Mouse (Mus musculus) common myeloid progenitor, adult 5-6 weeks (primary cell): ENCODE results near the gene Cox17. TPM values are rescaled to one million over a fixed set of nuclear protein-coding genes. Genes with fewer than 3 reads are reported as not detected.

ENCODE experiments used
- ATAC-seq: replicated peaks from 2 replicates; pipeline ENCODE4 v1.8.0; 2016; ENCODE audit warnings: low read depth, mild to moderate bottlenecking, moderate TSS enrichment, inconsistent platforms; ENCODE audit not compliant: poor library complexity, severe bottlenecking
- total RNA-seq: library from RNA; stranded (forward); fragments of 200-1000, 187-1606 nt; gene quantifications from 2 replicates; pipeline ENCODE4 v1.2.3, GENCODE M21; 2017

Gene Cox17
- total RNA-seq, 1 experiment from 2014 or later, result 270 TPM

GRCm38 (mm10) chr16:38389284-38389893 lies 42.6 kb downstream of the Cox17 start:
- ATAC-seq, result no peak

- ATAC-seq, result no peak
Measured at GRCm38 (mm10) chr16:38390322-38390721, 43.5 kb downstream of the Cox17 start.

- ATAC-seq, result no peak
Measured at GRCm38 (mm10) chr16:38392126-38392894, 45.5 kb downstream of the Cox17 start.

- peak; percentile 53 for ATAC-seq
Measured at GRCm38 (mm10) chr16:38394191-38394618, 47.4 kb downstream of the Cox17 start.

GRCm38 (mm10) chr16:38395060-38395730 lies 48.4 kb downstream of the Cox17 start:
- ATAC-seq, result 0 out of 2 replicates have a peak, but pooled peaks have one; percentile 10

GRCm38 (mm10) chr16:38396155-38396554 lies 49.4 kb downstream of the Cox17 start:
- peak; percentile 78 for ATAC-seq

- ATAC-seq, result no peak
Measured at GRCm38 (mm10) chr16:38398266-38398665, 51.5 kb downstream of the Cox17 start.

GRCm38 (mm10) chr16:38399076-38399475 lies 52.3 kb downstream of the Cox17 start:
- no peak for ATAC-seq

- peak; percentile 51 for ATAC-seq
Measured at GRCm38 (mm10) chr16:38399531-38400231, 52.9 kb downstream of the Cox17 start.

- ATAC-seq, result no peak
Measured at GRCm38 (mm10) chr16:38400311-38400960, 53.6 kb downstream of the Cox17 start.

GRCm38 (mm10) chr16:38401468-38401867 lies 54.7 kb downstream of the Cox17 start:
- ATAC-seq, result no peak

Other genes starting within 250 kb of the Cox17 start
- gene Nr1i2, start 52.2 kb upstream of the Cox17 start, total RNA-seq, result not detected in 2 replicates
- not detected in 2 replicates for gene Maats1, start 4.8 kb upstream of the Cox17 start, total RNA-seq
- gene Gm21987, start within 50 bp of the Cox17 start, total RNA-seq, result not detected in 2 replicates
- gene Popdc2, start 15.2 kb downstream of the Cox17 start, total RNA-seq, result 0.09 TPM in 1 of 2 replicates, not detected in the other
- not detected in 2 replicates for gene Pla1a, start 86.2 kb downstream of the Cox17 start, total RNA-seq
- gene Adprh, start 105.7 kb downstream of the Cox17 start, total RNA-seq, result 13.7 and 17.3 TPM in 2 replicates
- 0.27 TPM in 1 of 2 replicates, not detected in the other for gene Cd80, start 108.6 kb downstream of the Cox17 start, total RNA-seq
- 42.0 and 63.9 TPM in 2 replicates for gene Timmdc1, start 175.7 kb downstream of the Cox17 start, total RNA-seq
- gene Poglut1, start 203.3 kb downstream of the Cox17 start, total RNA-seq, result 21.7 and 22.6 TPM in 2 replicates
- gene Tmem39a, start 211.7 kb downstream of the Cox17 start, total RNA-seq, result 30.0 and 76.3 TPM in 2 replicates